Mouse (Mus musculus) layer of hippocampus, postnatal 14 days (tissue): ENCODE data around the gene Hat1. TPM values are rescaled to one million over a fixed set of nuclear protein-coding genes. Genes with fewer than 3 reads are reported as not detected.
A peak's percentile ranks its signal among the peaks of the same experiment; 100 is the strongest.

Experiments
- DNase-seq, 2 experiments: peaks; one replicate each; pipeline ENCODE4 v3.0.0; 2021 to 2022; ENCODE audit warnings: low spot score in 2 of 2, mixed read lengths in 1 of 2
- total RNA-seq, 2 experiments: library from RNA; stranded (reverse); gene quantifications; 2 replicates each; pipeline ENCODE4 v1.2.3; 2021

Hat1 gene
- total RNA-seq, 2 experiments from 2014 or later = 15.6 to 15.7 TPM

- no peak for DNase-seq
Observed at GRCm38 (mm10) chr2:71374275-71375155, 14.2 kb upstream of the Hat1 start.

GRCm38 (mm10) chr2:71376433-71376906 is 12.3 kb upstream of the Hat1 start:
- DNase-seq = no peak

- DNase-seq = no peak
Observed at GRCm38 (mm10) chr2:71377426-71377825, 11.3 kb upstream of the Hat1 start.

- DNase-seq = no peak
Observed at GRCm38 (mm10) chr2:71381962-71382361, 6.8 kb upstream of the Hat1 start.

GRCm38 (mm10) chr2:71383890-71384289 is 4.9 kb upstream of the Hat1 start:
- DNase-seq = no peak

- DNase-seq = no peak
Observed at GRCm38 (mm10) chr2:71387766-71388165, 992 bp upstream of the Hat1 start.

- no peak for DNase-seq
Observed at GRCm38 (mm10) chr2:71389864-71390263, 1.1 kb downstream of the Hat1 start.

GRCm38 (mm10) chr2:71405613-71406012 is 16.9 kb downstream of the Hat1 start:
- DNase-seq = no peak

- DNase-seq = no peak
Observed at GRCm38 (mm10) chr2:71418760-71419280, 30.1 kb downstream of the Hat1 start.

GRCm38 (mm10) chr2:71419408-71419807 is 30.6 kb downstream of the Hat1 start:
- no peak for DNase-seq

- DNase-seq = no peak
Observed at GRCm38 (mm10) chr2:71420895-71421425, 32.2 kb downstream of the Hat1 start.

GRCm38 (mm10) chr2:71424545-71424944 is 35.8 kb downstream of the Hat1 start:
- no peak for DNase-seq

GRCm38 (mm10) chr2:71435440-71435839 is 46.7 kb downstream of the Hat1 start:
- no peak for DNase-seq

- no peak for DNase-seq
Observed at GRCm38 (mm10) chr2:71443376-71443775, 54.6 kb downstream of the Hat1 start.

GRCm38 (mm10) chr2:71445536-71446196 is 56.9 kb downstream of the Hat1 start:
- no peak for DNase-seq

GRCm38 (mm10) chr2:71449604-71450003 is 60.8 kb downstream of the Hat1 start:
- DNase-seq = no peak

GRCm38 (mm10) chr2:71451761-71452160 is 63.0 kb downstream of the Hat1 start:
- DNase-seq = no peak

- DNase-seq = peak; percentile 90 to 96
Observed at GRCm38 (mm10) chr2:71453161-71453916, 64.6 kb downstream of the Hat1 start, which contains the start of gene Metap1d. Metap1d (plus strand) TSS chr2:71453276.

GRCm38 (mm10) chr2:71453917-71454260 is 65.1 kb downstream of the Hat1 start:
- no peak for DNase-seq

GRCm38 (mm10) chr2:71458624-71459023 is 69.9 kb downstream of the Hat1 start:
- DNase-seq = no peak

- DNase-seq = no peak
Observed at GRCm38 (mm10) chr2:71459659-71460058, 70.9 kb downstream of the Hat1 start.
